Mouse (Mus musculus): Measurements from ENCODE around the gene Idi1.

DNA sequence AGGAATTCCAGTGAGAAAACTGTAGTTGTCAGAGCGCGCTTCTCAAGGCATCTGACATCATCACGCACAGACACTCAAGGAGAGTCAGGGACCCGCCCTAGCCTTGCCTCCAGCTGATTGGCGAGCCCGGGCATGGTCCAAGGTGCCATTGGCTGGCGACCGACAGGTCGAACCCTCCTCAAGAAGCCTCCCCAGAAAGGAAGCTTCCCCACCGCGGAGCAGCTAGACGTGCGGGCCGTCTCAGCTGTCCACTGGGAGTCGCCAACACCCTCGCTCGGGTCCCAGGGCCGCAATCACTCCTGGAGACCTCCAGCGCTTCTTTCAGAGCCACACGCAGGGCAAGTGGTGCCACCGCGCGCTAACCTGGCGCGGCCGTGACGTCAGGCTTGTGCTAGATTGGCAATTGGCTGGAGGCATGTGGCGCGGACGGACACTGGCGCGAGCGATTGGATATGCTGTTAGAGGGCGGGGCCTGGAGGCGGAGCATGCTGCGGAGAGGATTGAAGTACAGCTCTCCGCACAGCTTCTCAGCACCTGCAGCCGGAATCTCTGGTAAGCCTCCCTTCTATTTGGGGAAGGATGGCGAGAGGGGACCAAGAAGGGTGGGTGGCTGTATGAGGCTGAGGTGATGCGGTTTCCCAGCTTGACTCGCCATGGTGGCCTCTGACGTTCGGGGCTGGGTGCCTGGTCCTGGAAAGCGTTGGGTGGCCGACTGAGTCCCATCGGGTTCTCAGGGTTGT lies at the start of gene Idi1:
- peak; percentile 66 for TF ChIP-seq POLR2A (IDR thresholded peaks at IDR 0.05; ENCODE audit: insufficient read length, low read depth)
- no peak for TF ChIP-seq TCF3 (IDR thresholded peaks at IDR 0.05; ENCODE audit: insufficient read length, low read depth)
- TF ChIP-seq USF1 (IDR thresholded peaks at IDR 0.05; ENCODE audit: low read depth) = no peak
- peak; percentile 64 for TF ChIP-seq POLR2AphosphoS2 (IDR thresholded peaks at IDR 0.05; ENCODE audit: insufficient read length, low read depth)
- no peak for TF ChIP-seq TCF12 (IDR thresholded peaks at IDR 0.05; ENCODE audit: insufficient read depth, poor library complexity, severe bottlenecking)
- TF ChIP-seq CEBPB (IDR thresholded peaks at IDR 0.05; ENCODE audit: insufficient read depth, poor library complexity, severe bottlenecking) = no peak
- TF ChIP-seq MYOD1 (IDR thresholded peaks at IDR 0.05; ENCODE audit: control insufficient read depth in 1 of 3, insufficient read length in 2 of 3, low read depth in 2 of 3) = no peak

All from myocyte (in vitro differentiated cells).